Mouse (Mus musculus) lung, adult 2 months (tissue): ENCODE measurements around the gene Olfr718-ps1.

Experiments used
- CTCF ChIP-seq: fragments of 200-500 bp; IDR thresholded peaks from 2 replicates; pipeline ENCODE4 v1.5.1; 2011; ENCODE audit warnings: mild to moderate bottlenecking, low read length, control low read depth; ENCODE audit not compliant: insufficient read depth
- POLR2A ChIP-seq: fragments of 200-500 bp; IDR thresholded peaks from 2 replicates; pipeline ENCODE4 v1.6.1; 2011; ENCODE audit warnings: low read depth, mild to moderate bottlenecking, control low read depth, low read length, borderline replicate concordance; ENCODE audit errors: extremely low read depth

DNA sequence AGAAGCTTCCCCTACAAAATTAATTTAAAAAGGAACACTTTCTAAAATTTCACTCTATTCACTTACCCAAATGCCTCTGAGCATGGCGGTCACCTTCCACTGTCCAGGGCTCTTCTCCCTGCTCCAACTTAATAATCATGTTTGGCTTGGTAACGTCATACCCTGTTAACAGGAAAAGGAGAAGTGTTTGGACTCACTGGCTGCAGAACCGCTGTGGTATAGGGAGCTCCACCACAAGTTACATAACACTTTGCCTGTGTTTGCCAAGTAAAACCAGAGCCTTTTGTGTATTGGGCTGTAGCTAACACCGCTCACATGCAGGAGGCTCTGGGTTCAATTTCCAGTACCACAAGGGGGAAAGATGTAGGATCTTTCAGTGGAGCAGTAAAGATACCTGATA is 28.6 kb upstream of the Olfr718-ps1 start:
- TF ChIP-seq POLR2A, result no peak
- no peak for TF ChIP-seq CTCF
